Mouse (Mus musculus) fibroblast of lung, adult 2 months (primary cell): Measurements from ENCODE around the gene Ppp1r3c.
A peak's percentile ranks its signal among the peaks of the same experiment; 100 is the strongest.
"Not testable (repeated sequence)": the region's sequence is repeated elsewhere in the genome, so short reads cannot be mapped to it uniquely, and the experiment has no call there.

ENCODE experiments used
- DNase-seq: peaks from one replicate; pipeline ENCODE4 v3.0.0-alpha.2; 2011; ENCODE audit warnings: low read depth

Gene Ppp1r3c

DNA sequence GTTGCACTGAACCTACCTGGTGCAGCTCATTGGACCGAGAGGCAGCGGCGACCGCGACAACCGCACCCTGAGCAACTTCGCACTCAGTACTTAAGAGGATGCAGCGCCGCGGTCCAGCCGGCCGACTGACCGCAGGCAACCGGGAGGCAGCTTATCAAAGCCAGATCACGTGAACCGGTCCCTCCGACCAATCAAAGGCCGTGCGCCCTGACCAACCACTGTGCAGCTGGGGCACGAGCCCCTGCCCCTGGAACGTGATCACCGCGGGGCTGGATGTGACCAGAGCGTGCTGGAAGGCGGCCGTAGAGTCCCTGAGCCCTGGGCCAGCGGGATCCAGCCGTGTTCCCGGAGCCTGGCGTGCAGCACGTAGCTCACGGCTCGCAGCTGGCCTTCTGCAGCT, at the start of gene Ppp1r3c:
Gene Ppp1r3c (minus strand): TSS at position 117 of the 400 bp plus-strand sequence.
- DNase-seq = peak; percentile 76

DNA sequence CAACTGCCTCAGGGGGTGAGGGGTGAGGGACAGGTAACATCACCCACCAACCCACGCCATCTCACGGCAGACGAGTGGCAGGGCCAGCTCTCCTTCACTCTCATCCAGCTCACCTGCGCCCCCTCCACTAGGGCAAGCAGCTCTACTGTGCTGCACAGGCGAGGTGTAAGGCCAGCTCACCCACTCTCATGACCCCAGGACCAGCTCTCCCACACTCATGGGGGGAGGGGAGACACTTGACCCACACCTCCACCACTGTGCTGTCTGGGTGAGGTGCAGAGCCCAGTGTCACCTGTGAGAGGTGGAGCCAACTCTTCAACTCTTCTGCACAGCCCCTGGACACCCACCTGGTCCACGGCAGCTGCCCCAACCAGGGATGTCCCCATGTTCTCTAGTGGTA, 46.7 kb upstream of the Ppp1r3c start:
- DNase-seq = no peak

DNA sequence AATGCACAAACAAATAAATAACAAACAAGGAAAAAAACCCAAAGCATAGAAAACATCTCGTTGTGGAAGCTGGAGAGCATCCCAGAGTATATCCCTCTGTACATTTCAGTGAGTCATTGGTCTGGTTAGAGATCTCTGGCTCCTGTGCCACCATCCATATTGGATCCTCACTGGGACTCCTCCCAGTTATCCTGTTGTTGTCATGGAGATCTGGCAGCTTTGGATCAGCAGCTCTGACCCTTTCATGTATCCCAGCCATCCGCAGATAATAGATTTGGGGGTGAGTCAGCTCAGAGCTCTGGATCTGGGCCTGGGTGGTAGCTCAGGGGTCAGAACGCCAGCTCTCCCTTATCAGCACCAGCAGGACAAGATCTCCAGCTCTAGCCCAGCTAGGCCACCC, 46.1 kb upstream of the Ppp1r3c start:
- DNase-seq = no peak

DNA sequence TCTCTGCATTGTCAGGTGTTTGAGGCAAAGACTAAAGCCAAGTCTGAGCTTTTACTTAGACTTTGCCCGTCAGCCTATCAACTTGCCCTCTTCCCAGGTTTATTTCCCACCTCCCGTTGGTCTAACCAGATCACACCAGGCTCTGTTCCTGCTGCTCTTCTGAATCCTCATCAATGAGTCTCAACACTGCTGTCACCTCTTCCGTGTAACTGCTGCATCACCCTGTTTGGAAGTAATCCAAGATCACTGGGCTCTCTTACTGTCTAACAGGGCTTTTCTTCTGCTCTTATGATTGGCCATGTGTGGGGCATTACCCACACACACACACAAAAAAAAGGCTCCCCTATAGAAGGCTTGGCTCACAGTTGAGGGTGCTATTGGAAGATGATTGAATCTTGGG, 45.5 kb upstream of the Ppp1r3c start:
- DNase-seq = no peak

DNA sequence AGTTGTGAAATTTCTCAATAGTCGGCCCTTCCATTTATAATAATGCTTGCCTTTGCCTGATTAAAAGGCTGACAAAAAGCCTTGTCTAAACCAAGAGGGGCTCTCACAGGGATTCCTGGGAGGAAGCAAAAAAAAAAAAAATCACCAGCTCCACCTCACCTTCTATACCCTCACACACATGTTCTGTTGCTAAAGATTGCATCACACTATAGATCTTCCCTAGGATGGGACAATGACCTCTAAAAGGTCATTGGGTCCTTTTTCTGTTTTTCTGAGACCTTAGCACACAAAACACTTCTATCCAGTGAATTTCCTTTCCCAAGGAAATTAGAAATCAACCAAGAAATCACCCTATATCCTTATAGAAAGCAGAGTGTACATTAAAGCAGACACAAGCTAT, 43.9 kb upstream of the Ppp1r3c start:
- no peak for DNase-seq

DNA sequence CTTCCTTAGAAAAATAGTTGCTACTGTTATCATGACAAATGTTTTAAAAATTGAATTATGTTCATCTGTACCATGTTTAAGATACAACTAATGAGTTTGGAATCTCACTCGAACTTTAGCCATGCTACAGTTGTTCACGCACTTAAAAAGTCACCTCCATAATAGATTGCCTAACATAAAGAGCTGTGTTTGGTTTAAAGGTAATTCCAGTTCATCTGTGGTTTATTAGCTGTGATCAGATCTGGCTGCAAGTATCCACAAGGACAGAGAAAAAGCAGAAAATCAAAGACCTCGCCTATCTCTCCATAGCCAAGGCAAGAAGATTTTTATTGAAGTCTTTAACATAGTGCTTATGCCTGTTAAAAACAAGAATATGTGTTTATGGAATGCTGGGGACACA, 43.3 kb upstream of the Ppp1r3c start:
- no peak for DNase-seq

DNA sequence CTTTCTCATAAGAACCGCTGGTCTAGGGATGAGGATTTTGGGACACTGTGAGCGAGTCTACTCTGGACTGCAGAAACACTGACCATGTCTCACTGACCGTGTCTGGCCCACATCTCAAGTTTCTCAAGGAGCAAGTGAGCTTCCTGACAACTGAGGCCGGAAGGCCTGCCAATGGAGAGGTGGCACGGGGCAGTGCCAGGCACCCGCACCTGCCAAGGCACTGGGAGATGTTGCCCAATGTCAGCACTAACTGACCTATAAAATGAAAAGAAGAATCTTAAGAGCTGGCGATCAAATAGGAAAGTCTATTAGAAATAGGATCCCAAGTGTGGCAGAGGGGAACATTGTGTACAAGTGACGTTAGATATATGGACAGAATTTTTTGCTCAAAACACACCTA, 39.1 kb upstream of the Ppp1r3c start:
- DNase-seq = no peak

DNA sequence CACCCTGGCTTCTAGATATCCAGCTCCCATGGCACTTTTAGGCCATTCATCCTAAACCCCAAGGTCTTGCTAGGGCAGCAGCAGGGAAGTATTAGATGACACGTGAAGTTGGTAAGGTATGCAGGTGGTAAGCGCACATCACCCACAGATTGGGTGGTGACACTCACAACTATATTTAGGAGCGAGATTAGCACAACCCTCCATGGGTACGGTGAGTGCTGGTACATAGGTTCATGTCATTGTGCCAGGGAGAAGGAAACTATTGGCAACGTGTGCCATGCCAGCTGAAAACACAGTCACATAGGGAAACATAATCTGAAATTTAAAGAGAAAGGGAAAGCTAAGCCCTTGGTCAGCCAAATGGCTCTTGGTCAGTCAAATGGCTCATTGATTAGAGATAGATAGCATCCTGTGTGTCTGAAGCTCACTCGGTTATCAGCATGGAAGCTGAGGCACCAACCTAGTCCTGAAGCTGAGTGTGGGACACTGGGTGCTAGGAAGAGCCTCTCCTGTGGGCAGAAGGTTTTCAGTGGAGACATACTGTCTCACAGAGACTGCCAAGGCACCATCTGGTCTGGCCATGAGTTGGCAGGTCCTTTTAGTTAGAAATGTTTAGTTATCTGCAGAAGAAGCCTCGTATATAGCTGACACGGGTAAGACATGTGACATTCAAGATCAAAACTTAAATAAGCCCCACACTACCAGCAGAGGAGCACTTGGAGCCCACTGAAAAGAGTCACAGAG, 37.4 kb upstream of the Ppp1r3c start:
- DNase-seq = no peak

DNA sequence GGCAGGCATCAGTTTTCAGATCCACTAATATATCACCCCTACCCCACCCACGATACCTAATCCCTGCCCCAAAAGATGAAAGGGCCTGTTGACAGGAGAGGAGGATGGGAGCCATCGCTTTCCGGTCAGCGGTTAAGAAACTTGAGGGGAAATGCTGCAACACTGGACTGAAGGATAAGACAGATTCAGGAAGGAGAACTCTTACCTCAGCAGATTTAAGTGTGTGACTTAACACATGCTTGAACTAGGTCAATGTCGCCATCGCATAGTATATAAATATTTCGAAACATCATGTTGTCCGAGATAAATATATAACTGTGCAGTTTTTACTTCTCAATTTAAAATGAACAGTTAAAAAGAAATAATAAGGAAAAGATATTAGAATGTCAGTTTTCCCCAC, 31.6 kb upstream of the Ppp1r3c start:
- DNase-seq = no peak

DNA sequence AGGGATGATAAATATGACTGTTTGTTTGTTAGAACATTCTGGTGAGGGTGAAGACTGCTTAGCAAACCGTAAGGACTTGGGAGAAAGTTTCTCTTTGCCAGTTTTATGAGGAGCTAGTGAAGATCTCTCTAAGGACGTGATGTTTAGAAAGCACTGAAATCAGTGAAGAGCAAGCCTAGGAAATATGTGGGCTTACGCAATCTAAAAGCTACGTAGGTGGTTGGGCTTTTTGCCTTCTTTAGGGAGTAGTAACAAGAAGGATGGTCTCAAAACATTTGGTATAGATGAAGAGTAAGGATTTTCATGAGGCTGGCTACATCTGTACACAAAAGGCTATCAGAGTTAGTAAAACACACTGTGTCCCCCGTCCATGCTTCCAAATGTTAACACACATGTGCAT, 28.0 kb upstream of the Ppp1r3c start:
- no peak for DNase-seq

DNA sequence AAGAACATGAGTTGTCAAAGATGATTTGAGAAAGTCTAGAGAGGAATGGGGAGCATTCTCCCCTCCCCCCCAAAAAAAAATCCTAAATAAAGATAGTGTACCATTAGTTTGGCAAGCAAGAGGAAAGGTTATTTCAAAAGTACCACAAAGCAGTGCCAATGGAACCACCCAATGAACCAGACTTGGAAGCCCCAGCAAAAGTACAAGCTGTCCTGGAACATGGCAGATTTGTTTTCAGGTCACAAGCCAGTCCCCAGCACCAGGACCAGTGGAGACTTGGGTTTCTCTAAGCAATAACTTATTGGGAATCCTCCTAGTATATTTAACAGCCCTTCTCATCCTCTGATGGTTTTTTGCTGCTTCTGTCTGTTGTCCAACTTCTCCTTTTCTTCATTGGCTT, 12.5 kb upstream of the Ppp1r3c start:
- DNase-seq = no peak

DNA sequence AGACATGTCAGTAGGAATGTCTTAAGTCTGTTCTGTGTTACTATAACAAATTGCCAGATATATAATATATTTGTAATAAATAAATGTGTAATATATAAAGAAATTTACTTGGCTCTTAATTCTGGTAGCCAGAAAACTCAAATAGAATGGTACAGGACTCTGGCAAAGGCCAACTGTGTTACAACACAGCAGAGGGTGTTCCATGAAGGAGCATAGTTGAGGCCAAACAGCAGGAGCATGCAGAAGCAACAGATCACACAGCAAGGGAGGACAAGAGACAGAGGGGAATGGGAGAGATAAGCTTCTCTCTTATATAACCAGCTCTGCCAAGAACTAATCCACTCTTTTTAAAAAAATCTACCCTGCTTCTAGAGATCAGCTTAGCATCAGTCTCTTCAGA, 5.9 kb upstream of the Ppp1r3c start:
- DNase-seq = no peak

DNA sequence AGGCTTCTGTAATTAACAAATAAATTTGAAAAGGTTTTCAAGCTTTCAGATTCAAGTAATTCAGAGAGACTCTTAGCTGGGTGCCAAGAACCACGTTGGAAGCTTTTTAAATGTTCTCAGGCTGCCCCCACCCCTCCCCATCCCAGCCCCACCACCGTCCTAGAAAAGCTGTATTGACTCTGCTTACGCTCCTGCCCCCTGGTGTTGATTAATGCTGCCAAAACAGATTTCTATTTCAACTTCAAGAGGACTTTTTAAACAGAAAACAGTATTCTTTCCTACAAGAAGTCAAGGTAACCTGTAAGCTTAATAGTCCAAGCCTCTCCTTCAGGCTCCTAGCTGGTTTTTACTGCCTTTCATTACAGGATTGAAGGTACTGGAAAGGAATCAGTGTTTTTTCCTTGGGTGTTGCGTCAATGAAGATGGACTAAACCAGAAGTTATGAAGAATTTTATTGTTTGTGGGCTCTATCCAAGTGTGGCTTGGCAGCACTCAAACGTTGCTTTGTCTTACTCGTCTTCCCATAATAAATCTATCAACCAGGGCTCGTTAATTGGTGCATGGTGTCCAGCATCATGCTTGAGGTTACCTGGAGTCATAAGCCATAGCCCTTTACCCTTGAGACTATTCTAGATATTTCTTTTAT, 3.2 kb upstream of the Ppp1r3c start:
- DNase-seq = peak; percentile 75

DNA sequence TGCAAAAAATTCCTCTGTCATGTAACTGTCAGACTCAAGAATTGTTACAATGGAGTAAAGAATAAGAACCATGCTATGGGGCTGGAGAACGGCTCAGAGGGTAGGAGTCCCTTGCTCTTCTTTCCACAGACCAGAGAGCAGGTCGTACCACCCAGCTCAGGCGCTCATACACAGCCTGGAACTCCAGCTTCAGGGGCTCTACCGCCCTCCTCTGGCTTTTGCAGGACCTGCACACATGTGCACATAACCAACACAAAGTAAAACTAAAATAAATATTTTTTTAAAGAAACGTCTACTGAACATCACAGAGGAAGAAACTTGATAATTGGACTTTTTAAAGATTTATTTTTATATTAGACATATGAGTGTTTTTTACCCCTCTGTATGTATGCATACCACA, 1.6 kb upstream of the Ppp1r3c start:
- no peak for DNase-seq

DNA sequence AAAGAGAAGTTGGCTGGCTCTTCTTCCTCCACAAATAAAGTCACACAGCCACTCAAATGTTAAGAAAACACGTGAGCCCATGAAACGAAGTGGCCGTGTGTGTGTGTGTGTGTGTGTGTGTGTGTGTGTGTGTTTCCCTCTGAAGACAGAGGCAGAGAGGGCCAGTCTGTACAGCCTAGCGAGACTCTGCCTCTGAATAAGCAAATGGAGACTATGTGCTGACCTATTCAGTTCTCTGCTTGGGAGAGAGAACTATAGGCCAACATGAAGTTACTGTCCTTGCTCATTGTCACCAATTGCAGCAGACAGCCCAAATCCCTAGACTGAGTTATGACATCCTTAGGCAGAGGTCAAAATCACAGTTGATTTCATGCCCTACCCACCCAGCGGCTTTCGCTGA, 634 bp upstream of the Ppp1r3c start:
- no peak for DNase-seq

DNA sequence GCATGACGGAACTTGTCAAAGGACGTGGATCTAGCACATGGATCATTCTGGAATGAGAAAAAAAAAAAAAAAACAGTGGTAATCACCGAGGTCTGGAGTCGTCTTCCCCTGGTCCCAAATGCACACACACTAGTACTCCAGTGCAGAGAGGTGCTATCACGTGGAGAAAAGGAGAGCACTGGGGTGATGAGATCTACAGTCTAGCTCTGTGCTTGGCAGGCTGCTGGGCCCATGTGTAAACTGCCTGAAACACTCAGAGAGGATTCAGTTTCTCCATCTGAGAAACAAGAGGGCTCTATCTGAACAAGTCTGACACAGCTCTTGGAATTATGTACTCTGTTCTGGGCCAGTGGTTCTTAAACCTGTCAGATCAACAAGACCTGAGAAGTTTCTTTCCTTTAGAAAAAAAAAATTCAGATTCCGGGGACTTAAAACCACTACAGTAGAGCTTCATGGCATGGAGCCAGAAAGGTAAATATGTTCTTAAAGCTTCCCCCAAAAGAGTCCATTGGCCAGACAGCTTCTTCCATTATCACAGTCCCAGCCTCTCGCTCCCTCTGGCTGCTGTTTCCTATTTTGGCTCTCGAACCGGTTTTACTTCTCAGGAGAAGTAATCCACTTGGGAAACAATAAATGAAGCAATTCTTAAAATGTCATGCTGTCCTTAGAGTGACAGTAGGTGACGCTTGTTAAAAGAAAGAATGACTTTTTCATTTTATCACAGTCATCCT, 2.0 kb downstream of the Ppp1r3c start:
- no peak for DNase-seq

DNA sequence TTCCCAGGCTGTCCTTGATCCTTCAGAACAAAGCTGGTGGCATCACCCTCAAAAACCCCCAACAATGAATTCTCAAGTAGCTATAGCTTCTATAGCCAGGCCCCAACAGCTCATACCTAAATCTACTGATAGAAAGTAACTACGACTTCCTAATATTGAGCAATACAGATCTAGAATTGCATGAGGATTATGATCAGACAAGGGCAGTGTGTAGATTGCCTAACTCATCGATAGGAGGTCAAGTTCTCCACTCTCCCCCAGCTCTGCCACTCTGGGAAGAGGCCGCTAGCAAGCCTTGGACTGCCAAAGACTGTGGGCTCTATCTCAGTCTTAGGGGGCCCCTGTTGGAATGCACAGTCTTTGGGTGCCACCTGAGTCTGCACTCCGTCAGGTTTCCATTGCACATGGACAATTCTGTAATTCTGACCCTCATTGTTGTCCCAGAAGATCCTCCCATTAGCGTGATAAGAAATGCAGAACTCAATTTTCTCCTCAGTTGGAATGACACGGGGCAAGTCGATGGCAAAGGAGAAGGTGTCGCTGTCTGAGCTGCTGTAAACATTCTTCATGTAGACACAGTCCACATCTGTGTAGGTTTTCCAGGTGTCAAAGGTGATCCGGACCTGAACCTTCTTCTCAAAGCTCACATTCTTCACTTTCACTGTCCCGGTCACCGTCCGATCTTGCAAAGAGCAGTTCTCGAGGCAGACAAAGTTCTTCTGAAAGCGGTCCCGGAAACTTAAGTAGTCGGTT, 3.1 kb downstream of the Ppp1r3c start:
- no peak for DNase-seq

DNA sequence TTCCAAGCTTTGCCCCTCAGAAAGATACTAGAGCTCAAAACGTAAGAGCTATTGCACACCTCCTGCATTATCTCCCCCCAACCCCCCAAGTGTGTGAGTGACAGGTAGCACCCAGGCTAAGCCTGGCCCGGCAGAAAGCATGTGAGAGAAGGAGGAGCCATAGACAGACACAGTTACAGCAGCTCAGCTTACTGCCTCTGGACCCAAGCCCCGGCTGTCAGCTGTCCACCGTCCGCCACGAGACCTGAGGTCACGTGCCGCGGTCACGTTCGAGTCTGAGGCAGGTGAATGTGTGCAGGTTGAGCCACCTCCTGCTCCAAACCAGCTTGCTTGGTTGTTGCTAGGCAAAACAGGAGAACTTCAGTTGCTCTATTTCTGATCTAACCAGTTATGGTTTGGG, 5.1 kb downstream of the Ppp1r3c start:
- no peak for DNase-seq

DNA sequence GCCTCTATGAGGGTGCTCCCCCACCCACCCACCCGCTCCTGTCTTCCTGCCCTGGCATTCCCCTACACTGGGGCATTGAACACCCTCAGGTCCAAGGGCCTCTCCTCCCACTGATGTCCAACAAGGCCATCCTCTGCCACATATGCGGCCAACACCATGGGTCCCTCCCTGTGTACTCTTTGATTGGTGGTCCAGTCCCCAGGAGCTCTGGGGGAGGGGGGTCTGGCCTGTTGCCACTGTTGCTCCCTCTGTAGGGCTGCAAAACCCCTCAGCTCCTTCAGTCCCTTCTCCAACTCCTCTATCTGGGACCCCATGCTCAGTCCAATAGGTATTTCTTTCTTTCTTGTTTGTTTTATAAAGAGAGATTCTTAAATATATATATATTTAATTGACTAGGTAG, 6.0 kb downstream of the Ppp1r3c start:
- not testable (repeated sequence) for DNase-seq

DNA sequence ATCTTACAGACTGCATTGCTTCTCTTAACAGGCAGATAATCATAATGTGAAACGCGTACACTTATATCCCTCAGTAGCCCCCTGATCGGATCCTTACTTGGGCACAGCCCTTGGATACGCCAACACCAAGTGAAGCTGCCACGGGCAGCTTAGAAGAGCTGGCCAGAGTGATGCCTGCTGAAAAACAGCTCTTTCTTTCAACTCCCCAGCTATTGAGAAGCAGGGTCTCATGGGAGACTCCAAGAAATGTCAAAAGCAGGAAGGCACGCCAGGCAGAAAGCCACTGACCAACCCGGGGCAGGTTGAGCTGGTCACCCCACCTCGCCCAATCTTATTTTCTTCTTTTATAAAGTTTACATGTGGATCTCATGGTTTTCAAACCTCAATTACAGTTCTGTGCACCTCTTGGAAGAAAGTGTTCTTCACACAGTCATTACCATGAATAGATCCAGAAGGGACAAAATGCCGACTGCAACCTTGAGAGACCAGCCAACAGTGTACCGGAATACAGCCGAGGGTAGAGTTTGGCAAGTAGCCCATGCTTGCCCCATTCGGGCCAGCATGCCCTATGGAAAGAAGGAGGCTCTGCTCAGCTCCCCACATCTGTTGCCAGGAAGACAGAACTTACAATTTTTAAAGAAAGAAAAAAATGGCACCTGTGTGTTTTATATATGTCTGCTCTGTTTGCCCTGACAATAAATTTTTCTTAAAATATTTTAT, 7.6 kb downstream of the Ppp1r3c start:
- DNase-seq = no peak

DNA sequence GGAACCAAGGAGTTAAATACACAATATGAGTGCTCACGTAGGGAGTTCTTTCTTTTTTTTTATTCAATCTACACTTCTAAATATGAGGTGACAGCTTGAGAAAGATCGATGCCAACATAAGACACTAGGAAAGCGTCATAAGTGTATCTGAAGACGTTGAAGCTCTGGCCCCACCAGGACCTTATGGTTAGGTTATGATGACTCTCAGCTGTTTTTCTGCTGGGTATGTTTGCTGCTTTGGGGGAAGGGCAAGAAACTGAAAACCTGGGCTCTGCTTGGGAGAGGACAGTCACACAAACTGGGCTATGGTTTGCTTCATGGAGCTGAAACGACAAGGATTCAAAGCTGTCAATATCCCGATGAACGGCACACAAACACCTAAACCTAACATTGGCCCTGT, 11.5 kb downstream of the Ppp1r3c start:
- no peak for DNase-seq

DNA sequence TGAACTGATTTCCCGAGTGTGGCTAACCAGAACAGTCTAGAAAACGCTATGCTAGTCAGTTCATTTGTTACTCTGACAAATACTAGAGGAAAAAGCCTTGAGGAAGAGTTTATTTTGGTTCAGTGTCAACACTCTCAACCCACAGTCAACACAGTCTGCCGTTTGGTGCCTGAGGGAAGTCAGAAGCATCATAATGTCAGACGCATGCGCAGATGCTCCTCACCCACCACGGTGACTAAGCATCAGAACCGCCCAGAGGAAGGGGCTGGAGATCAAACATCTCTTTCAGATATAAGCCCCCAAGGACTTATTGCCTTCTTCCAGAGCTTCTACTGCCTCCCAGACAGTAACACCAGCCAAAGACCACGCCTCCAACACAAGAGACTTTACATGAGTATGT, 15.3 kb downstream of the Ppp1r3c start:
- DNase-seq = no peak
